Mouse (Mus musculus) layer of hippocampus, postnatal 14 days (tissue): ENCODE results near the gene Sema6d. TPM values are rescaled to one million over a fixed set of nuclear protein-coding genes. Genes with fewer than 3 reads are reported as not detected.

Experiments
- DNase-seq, 2 experiments: peaks; one replicate each; pipeline ENCODE4 v3.0.0; 2021 to 2022; ENCODE audit warnings: low spot score in 2 of 2, mixed read lengths in 1 of 2
- total RNA-seq, 2 experiments: library from RNA; stranded (reverse); gene quantifications; 2 replicates each; pipeline ENCODE4 v1.2.3; 2021

The Sema6d gene
- total RNA-seq, 2 experiments from 2014 or later = 74.2 to 75.2 TPM

- DNase-seq = no peak
Measured at GRCm38 (mm10) chr2:124162001-124162599, 72.3 kb downstream of the Sema6d start.

GRCm38 (mm10) chr2:124168411-124168810 is 78.6 kb downstream of the Sema6d start:
- DNase-seq = no peak

GRCm38 (mm10) chr2:124171718-124172117 is 81.9 kb downstream of the Sema6d start:
- DNase-seq = no peak

GRCm38 (mm10) chr2:124176265-124176664 is 86.5 kb downstream of the Sema6d start:
- DNase-seq = no peak

GRCm38 (mm10) chr2:124176711-124177169 is 87.0 kb downstream of the Sema6d start:
- DNase-seq = no peak

- no peak for DNase-seq
Measured at GRCm38 (mm10) chr2:124189271-124189670, 99.5 kb downstream of the Sema6d start.

DNA sequence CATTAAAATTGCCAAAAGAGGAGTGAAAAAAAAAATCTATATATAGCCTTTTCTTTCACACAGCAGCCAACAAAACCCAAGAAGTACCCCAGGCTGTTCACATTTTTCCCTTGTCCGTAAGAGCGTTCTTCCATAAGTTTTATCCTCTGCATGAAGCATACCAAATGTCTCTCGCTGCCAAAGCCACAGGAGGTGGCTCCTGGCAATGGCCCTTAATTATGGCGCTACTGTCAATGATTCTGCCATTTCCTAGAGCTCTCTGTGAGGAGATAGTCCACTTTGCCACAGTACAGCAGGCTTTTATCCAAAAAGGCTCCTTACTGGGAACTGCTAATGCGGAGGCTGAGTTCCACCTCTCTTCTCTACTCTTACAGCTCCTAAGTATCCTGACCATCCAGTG is 104.3 kb downstream of the Sema6d start:
- no peak for DNase-seq

DNA sequence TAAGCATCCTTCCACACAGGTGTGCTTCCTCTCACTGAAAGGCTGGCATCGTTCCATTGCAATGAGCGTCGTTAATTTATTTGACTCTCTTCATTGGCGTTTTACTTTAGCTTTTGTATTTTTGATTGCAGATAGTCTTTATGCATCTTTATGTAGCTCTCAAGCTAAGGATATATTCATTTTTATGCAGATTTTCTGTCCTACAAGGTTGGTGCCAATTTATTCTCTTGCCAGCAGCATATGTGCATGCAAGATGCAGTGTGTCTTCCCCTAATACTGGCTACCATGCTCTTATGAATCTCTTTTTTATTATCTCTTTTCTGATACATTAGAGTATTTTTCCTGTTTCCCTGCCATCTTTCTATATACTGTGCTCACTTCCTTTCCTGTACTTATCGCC is 111.7 kb downstream of the Sema6d start:
- DNase-seq = no peak

DNA sequence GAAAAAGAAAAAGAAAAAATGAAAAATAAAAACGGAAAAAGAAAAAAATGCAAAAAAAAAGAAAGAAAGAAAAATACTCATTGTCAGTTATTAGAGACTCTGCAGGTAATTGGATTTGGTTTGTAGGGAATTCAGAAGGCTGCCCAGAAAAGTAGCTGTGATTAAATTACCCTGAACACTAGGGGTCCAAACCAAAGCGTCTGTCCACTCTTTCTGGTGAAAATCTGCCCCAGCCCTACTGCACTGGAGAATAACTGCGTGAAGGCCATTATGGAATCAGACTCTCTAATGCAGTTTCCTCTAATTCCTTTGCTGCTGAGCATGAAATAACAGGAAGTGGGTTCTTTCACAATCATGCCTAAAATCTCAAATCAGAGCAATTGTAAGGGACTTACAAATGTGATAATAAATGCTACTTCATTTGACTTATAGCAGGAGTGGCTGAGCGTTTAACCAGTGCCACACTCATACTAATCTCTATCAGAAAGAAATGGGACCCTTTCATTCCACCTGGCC is 112.8 kb downstream of the Sema6d start:
- DNase-seq = no peak

DNA sequence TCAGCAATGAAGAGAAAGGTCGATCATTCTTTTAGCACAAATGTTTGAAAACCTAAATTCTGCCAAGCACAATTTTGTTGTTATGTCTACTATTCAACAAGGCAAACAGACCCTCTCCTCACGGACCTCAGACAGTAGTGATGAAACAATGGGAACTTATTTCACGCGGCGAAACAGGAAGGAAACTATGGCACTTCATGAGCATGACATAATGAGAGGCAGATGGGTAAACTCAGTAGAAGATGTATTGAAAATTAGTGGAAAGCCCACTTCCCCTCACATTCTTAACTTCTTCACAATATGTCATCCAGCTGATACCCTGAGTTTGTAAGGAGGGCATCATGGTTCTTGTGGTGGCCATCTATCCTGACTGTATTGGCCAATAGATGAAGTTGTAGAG is 116.0 kb downstream of the Sema6d start:
- DNase-seq = no peak

GRCm38 (mm10) chr2:124208251-124208650 is 118.5 kb downstream of the Sema6d start:
- DNase-seq = no peak

GRCm38 (mm10) chr2:124223559-124223958 is 133.8 kb downstream of the Sema6d start:
- DNase-seq = no peak

DNA sequence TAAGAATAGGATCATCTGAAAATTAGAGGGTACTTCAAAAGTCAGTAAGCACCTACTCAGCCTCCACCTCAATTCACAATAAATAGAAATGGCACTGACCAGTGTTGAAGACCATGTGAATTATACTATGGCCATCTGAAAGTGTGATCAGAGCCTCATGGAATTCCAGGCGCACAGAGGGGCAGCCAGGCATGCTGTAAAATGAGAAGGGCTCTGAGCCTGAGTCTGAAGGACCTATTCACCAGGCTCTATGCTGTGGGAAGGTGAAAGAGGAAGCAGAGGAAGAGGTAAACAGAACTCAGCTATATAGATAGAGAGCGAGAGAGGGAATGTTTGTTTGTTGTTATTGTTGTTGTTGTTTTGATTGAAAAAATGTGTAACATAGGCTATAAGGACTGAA is 134.6 kb downstream of the Sema6d start:
- no peak for DNase-seq

GRCm38 (mm10) chr2:124234636-124235221 is 145.0 kb downstream of the Sema6d start:
- no peak for DNase-seq

DNA sequence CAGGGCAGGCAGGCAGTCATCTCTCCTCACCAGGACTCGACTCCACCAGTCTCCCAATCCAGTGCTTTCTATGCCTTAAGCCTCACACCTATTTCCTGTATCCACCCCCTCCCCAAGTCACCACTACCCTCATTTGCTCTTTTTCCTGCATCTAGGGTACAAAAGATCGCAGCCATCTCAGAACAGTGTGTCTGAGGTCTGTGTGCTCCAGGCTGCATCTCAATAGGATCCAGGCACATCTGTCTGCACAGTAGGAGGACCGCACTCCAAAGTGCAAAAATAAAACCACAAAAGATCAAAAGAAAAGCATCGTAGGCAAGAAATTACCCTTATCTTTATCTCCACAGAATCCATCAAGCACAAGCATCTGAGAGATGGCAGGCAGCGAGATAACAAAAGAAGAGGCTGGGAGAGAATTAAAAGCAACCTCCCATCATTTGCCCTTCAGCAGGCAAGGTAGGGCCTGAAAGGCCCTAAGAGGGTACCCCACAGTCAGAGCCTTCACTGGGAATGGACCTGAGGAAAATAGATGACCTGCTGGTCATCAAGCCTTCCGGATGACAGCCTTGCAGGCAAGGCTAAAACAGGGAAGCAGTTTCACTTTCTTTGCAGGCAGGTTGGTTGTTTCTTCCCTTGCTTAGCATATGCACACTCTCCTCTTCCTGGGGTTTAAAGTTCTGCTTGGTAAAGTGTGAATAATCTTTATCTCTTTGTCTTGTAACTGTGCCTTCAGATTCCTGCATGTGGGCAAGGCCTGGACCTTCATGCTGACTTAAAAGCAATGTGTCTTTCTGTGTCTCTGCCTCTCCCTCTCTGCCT is 145.7 kb downstream of the Sema6d start:
- DNase-seq = no peak

DNA sequence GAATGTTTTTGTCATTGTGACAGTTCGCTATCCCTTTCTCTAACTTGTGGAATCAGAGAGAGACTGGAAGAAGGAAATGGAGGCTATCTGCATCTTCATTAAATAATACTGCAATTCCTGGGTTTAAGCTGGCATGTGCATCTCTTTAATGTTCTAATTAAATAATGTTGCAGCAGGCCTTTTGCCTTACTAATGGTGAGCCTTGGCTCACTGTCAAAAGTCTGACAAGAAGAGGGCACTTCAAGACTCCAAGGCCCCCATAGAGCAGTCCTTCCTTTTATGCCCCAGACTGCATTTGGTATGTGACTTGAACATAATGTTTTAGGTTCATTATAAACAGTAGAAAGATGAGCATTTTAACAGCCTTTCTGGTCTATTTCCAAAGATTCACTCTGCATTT is 147.1 kb downstream of the Sema6d start:
- no peak for DNase-seq

GRCm38 (mm10) chr2:124243608-124244007 is 153.8 kb downstream of the Sema6d start:
- no peak for DNase-seq

GRCm38 (mm10) chr2:124244543-124245245 is 154.9 kb downstream of the Sema6d start:
- no peak for DNase-seq

- DNase-seq = no peak
Measured at GRCm38 (mm10) chr2:124258108-124258507, 168.3 kb downstream of the Sema6d start.

- no peak for DNase-seq
Measured at GRCm38 (mm10) chr2:124264309-124264708, 174.5 kb downstream of the Sema6d start.

DNA sequence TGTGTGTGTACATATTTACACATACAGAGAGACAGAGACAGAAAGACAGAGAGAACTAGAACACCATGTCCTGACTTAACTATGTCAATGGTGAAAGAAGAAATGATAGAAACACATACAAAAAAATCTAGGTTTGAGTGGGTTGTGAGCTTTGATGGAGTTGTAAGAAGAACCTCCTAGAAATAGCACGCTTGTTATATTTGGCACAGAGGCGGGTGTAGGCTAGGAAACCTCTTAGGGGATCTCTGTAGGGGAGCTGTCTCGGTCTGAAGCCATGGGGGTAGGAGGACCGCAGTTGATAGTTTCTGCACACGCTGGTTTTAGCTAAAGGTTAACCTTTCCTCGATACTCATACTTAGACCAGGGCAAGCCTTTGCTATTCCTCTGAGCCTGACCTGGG is 181.4 kb downstream of the Sema6d start:
- no peak for DNase-seq
